Mouse (Mus musculus): ENCODE measurements at regions not wholly inside any gene's neighbourhood (a gene's known extent, or its start where the extent isn't known, plus 50 kb on each side); places are given as distances from the start of the nearest gene placed in this dataset.

GRCm38 (mm10) chr9:84775190-84775589, 537.4 kb upstream of the Gm11114 start:
- TF ChIP-seq CHD2 (IDR thresholded peaks at IDR 0.05; ENCODE audit: low read depth, low read length) (no peak), ZC3H11A (IDR thresholded peaks at IDR 0.05; ENCODE audit: borderline replicate concordance, low read depth, low read length) (no peak), ZNF384 (IDR thresholded peaks at IDR 0.05; ENCODE audit: low read depth, low read length) (no peak), MAFK (IDR thresholded peaks at IDR 0.05; ENCODE audit: insufficient read depth, low read depth, low read length) (no peak), HCFC1 (IDR thresholded peaks at IDR 0.05; ENCODE audit: borderline replicate concordance, insufficient read depth, low read length) (no peak)
